Mouse (Mus musculus): Measurements from ENCODE around the gene Map3k5.
"Not testable (repeated sequence)": the region's sequence is repeated elsewhere in the genome, so short reads cannot be mapped to it uniquely, and the experiment has no call there.

The Map3k5 gene

GRCm38 (mm10) chr10:19966597-19966996, 32.3 kb downstream of the Map3k5 start:
- DNase-seq (ENCODE audit: low read depth) = no peak

- no peak for DNase-seq (ENCODE audit: low read depth)
These were observed 34.2 kb downstream of the Map3k5 start for GRCm38 (mm10) chr10:19968445-19968844.

- DNase-seq (ENCODE audit: low read depth) = no peak
These were observed 35.7 kb downstream of the Map3k5 start for GRCm38 (mm10) chr10:19969831-19970460.

DNA sequence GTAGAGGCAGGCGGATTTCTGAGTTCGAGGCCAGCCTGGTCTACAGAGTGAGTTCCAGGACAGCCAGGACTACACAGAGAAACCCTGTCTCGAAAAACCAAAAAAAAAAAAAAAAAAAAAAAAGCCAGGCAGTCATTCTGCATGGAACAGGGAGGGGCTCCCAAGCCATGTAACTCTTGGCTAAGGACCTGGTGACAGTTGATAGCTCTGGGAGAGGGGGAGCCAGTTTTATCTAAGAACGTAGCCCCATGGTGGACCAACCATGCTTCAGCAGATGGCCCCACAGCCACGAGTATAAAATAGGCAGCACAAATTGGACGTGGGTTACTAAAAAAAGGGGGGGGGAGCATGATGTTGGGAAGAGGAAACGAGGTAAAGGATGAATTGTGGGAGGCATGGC, 37.2 kb downstream of the Map3k5 start:
- not testable (repeated sequence) for DNase-seq (ENCODE audit: low read depth)

GRCm38 (mm10) chr10:19973321-19974108, 39.2 kb downstream of the Map3k5 start:
- DNase-seq (ENCODE audit: low read depth) = no peak

- DNase-seq (ENCODE audit: low read depth) = no peak
These were observed 43.3 kb downstream of the Map3k5 start for GRCm38 (mm10) chr10:19977557-19977956.

DNA sequence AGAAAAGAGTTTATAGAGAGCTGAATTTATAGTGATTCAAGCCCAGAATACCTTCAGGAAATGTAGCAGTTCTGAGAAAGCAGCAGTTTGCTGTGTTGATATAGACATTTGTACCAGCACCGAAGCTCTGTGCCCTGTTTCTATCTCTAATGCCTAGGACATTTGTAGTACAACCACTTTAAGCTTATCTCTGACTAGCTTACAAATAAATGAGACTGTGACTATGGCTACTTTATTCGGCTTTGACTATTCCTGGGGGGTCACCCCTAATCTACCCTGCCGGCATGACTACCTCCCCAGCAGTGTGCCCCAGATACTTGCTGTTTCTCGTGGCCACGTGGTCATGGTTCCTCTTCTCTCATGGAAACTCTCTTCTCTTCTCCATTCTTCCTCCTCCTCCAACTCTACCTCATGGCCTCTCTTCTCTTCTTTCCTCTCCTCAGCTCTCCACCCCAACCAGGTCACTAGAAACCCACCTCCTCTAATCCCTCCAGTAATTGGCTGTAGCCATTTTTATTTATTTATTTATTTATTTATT, 44.5 kb downstream of the Map3k5 start:
- no peak for DNase-seq (ENCODE audit: low read depth)

DNA sequence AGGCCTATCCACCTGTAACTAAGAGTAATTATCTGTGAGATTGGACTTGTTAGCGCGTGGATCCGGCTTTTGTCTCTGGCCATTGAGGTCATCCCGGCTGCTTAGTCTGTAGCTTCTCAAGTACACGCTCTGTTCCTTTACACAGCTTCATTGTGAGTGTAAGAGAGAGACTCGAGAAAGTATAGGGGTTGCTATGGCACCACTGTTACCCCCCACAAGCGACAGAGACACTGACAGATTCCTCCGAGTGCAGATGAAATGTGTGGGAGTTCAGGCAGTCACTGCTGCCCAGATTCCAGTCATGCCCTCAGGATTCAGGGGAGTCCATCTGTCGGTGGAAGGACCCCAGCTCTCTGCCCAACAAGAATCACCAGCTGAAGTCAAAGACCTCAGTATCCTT, 53.5 kb downstream of the Map3k5 start:
- DNase-seq (ENCODE audit: low read depth) = no peak

- no peak for DNase-seq (ENCODE audit: low read depth)
These were observed 55.7 kb downstream of the Map3k5 start for GRCm38 (mm10) chr10:19989986-19990385.

DNA sequence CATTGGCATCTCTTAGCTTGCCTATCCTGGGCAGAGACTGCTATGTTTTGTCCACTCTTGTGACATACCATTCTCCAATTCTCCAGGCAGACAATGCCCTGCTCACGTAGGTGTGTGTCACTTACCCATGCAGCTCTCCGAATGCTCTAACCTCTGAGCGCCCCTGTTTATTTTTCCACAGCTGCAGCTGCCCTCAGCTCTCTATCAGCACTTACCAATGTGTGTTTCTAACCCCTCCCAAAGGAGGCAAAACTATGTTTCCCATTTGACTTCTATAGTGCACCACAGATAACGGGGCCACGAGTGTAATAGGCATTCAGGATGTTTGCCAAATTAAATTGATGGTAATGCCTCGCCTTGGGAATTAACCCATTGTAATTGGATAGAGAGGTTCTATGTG, 56.4 kb downstream of the Map3k5 start:
- DNase-seq (ENCODE audit: low read depth) = no peak

DNA sequence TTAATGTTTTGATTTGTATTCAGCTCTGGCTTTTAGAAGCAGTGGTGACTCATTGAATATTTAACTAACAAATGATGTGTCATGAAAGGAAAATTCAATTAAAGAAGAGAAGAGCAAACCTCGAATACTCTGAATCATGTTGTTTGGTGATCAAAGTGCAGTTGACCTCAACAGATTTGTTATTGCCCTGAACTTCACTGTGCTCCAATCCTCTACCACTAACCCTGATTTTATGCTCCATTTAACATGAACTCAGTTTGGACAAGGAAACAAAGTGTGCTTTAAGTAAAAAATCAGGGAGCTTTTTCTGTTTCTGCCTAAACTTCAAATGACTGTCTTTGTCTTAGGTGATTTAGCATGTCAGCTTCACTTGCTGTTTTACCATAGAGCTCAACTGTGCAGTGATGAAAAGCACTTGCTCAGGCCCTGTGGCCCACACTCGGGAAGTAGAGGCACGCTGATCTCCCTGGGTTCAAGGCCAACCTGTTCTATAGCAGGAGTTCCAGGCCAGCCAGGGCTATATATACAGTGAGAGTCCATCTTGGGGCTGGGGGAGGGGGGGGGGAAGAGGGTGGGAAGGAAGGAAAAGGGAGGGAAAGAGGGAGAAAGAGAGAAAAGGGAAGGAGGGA, 57.1 kb downstream of the Map3k5 start:
- peak; percentile 42 for DNase-seq (ENCODE audit: low read depth)

DNA sequence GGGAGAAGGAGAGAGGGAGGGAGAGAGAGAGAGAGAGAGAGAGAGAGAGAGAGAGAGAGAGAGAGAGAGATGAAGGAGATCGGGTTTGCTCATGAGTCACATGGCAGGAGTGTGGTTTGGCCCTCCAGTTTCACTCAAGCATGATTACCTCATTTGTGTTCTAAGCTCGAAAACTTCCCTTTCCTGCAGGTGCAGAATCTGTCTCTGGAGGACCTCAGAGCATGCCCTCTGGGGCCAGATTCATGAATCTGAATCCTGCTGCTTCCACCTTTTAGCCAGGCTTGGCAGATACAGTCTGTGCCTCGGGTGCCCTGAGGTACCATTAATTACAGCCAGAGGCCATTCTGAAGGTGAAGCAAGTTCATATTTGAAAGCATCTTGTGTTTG, 57.6 kb downstream of the Map3k5 start:
- peak; percentile 78 for DNase-seq (ENCODE audit: low read depth)

- DNase-seq (ENCODE audit: low read depth) = no peak
These were observed 60.5 kb downstream of the Map3k5 start for GRCm38 (mm10) chr10:19994469-19995450.

- DNase-seq (ENCODE audit: low read depth) = no peak
These were observed 61.9 kb downstream of the Map3k5 start for GRCm38 (mm10) chr10:19996151-19996550.

DNA sequence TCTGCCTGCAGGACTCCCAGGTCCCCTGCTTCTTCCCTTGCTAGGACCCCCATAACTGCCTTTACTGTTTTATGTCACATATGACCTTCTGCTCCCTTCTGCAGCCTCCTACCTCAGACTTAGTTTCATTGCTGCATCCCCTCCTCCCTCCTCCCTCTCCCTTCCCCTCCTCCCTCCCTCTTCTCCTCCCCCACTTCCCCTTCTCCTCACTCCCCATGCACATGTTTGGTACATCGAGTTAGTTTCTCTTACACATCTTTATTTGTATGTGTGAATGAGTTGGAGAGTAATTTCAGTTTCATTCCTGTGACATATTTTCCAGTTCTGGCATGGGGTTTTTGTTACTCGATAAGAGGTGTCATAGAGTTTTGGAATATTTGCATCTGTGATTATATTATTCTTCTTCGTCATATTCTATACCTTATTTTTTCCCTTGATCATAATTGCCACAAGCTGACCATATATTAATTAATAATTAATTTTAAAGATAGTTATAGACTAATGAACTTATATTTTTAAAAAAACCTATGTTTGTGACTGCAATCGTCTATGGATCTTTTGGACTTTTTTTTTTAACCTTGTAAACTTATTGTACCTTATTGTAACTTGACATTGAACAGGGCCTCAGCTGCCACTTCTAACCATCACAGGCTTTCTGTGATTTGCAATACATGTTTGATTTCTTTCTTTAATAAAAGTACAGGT, 65.6 kb downstream of the Map3k5 start:
- DNase-seq (ENCODE audit: low read depth) = peak; percentile 50

- peak; percentile 48 for DNase-seq (ENCODE audit: low read depth)
These were observed 66.1 kb downstream of the Map3k5 start for GRCm38 (mm10) chr10:20000408-20000770.

- no peak for DNase-seq (ENCODE audit: low read depth)
These were observed 67.7 kb downstream of the Map3k5 start for GRCm38 (mm10) chr10:20001990-20002389.

DNA sequence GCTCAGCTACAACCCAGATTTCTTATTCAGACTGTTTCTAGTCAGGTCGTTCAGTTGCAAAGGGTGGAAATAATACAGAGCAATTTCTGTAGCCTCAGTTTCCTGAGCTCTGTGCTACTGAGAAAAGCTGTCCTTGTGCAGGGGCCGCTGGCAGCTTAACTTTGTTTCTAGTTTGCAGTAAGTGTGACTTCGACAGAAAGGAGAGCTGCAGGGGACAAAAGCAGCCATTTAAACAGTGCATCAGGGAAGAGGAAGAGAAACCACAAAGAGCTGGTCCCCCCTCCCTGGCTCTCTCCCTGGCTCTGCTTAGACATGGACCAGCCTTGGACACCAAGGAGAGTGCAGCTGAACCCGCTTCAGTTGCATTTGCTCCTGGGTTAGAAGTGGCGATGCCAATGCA, 68.7 kb downstream of the Map3k5 start:
- peak; percentile 27 for DNase-seq (ENCODE audit: low read depth)

DNA sequence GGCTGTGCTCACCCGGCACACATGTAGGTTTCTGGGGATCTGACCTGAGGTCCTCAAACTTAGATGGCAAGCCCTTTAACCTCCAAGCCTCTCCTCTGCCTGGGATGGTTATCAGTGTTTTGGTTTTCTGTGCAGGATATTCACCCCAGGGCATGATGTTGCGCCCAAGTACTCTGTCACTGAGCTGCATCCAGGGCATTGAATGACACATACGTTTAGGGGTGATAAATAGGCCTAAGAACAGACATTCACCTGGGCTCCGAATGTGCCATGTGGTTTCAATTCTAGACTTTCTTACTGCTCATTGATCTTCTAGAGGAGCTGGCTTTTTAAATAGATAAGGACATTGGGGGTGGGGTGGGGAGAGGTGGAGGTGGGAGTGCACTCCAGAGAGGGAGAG, 70.5 kb downstream of the Map3k5 start:
- peak; percentile 30 for DNase-seq (ENCODE audit: low read depth)

DNA sequence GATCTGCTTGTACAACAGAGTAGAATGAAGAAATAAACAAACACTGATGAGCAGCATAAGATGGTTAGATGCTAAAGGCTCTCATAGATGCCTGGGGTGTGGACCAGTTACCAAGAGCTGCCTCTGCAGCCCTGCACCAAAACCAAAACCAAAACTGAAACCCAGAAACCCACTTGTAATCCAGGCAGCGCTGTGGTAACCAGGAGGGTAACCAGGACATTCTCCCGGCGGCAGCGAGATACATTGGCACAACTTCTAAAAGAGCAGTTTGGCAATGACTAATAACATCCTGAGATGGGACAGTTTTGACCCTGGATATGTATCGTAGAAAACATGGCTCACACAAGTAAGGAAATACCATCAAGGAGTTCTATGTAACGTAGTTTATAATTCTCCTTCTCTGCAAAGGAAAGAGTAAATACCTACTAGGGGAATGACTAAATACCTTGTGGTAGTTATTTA, 71.2 kb downstream of the Map3k5 start:
- peak; percentile 74 for DNase-seq (ENCODE audit: low read depth)
